Mouse (Mus musculus) gastrocnemius, postnatal 36 days (tissue): ENCODE data around the gene Rpa1. TPM values are rescaled to one million over a fixed set of nuclear protein-coding genes. Genes with fewer than 3 reads are reported as not detected.

ENCODE experiments used
- DNase-seq, 2 experiments: peaks; one replicate each; pipeline ENCODE4 v3.0.0; 2022
- intact Hi-C: fragments of 180-260 bp; cut with DNase I; formaldehyde crosslinking; loops from one replicate; pipeline ENCODE4 v1.15.1; 2025
- total RNA-seq, 2 experiments: library from RNA; stranded (reverse); gene quantifications; 2 replicates each; pipeline ENCODE4 v1.2.3; 2021

The Rpa1 gene
- total RNA-seq, 2 experiments from 2014 or later = 53.7 to 58.5 TPM

GRCm38 (mm10) chr11:75270276-75270984 is 77.7 kb downstream of the Rpa1 start:
- DNase-seq = no peak
- intact Hi-C loops = no loop called here

GRCm38 (mm10) chr11:75269213-75269612 is 78.9 kb downstream of the Rpa1 start:
- no peak for DNase-seq
- intact Hi-C loops = no loop called here

GRCm38 (mm10) chr11:75268492-75268891 is 79.6 kb downstream of the Rpa1 start:
- intact Hi-C loops = no loop called here
- DNase-seq = peak in 1 of 2 experiments; percentile 28

- intact Hi-C loops = no loop called here
- peak; percentile 55 to 57 for DNase-seq
Observed at GRCm38 (mm10) chr11:75267826-75268281, 80.3 kb downstream of the Rpa1 start.

GRCm38 (mm10) chr11:75265545-75265944 is 82.6 kb downstream of the Rpa1 start:
- DNase-seq = no peak
- intact Hi-C loops = no loop called here

- no peak for DNase-seq
- intact Hi-C loops = no loop called here
Observed at GRCm38 (mm10) chr11:75264550-75264949, 83.6 kb downstream of the Rpa1 start.

GRCm38 (mm10) chr11:75263964-75264312 is 84.2 kb downstream of the Rpa1 start:
- no peak for DNase-seq

GRCm38 (mm10) chr11:75263274-75263963 is 84.7 kb downstream of the Rpa1 start:
- intact Hi-C loops = no loop called here
- DNase-seq = no peak

More at GRCm38 (mm10) chr11:75263964-75264312, 84.2 kb downstream of the Rpa1 start:
- intact Hi-C loops = no loop called here

GRCm38 (mm10) chr11:75262791-75263190 is 85.3 kb downstream of the Rpa1 start:
- DNase-seq = no peak
- intact Hi-C loops = no loop called here

GRCm38 (mm10) chr11:75262181-75262580 is 85.9 kb downstream of the Rpa1 start:
- intact Hi-C loops = no loop called here
- no peak for DNase-seq

- no peak for DNase-seq
- intact Hi-C loops = no loop called here
Observed at GRCm38 (mm10) chr11:75261730-75262129, 86.4 kb downstream of the Rpa1 start.

- intact Hi-C loops = no loop called here
Observed at GRCm38 (mm10) chr11:75261016-75261415, 87.1 kb downstream of the Rpa1 start.

GRCm38 (mm10) chr11:75259996-75260561 is 88.0 kb downstream of the Rpa1 start:
- peak; percentile 58 to 59 for DNase-seq
- intact Hi-C loops = no loop called here

More at GRCm38 (mm10) chr11:75261016-75261415, 87.1 kb downstream of the Rpa1 start:
- DNase-seq = no peak

GRCm38 (mm10) chr11:75259416-75259815 is 88.7 kb downstream of the Rpa1 start:
- no peak for DNase-seq

GRCm38 (mm10) chr11:75257056-75257648 is 91.0 kb downstream of the Rpa1 start:
- intact Hi-C loops = no loop called here
- DNase-seq = no peak

More at GRCm38 (mm10) chr11:75259416-75259815, 88.7 kb downstream of the Rpa1 start:
- intact Hi-C loops = no loop called here

- intact Hi-C loops = no loop called here
- DNase-seq = no peak
Observed at GRCm38 (mm10) chr11:75255330-75255729, 92.8 kb downstream of the Rpa1 start.

GRCm38 (mm10) chr11:75254252-75254912 is 93.7 kb downstream of the Rpa1 start:
- peak; percentile 44 to 58 for DNase-seq
- intact Hi-C loops = no loop called here

GRCm38 (mm10) chr11:75251557-75252070 is 96.5 kb downstream of the Rpa1 start:
- intact Hi-C loops = no loop called here
- DNase-seq = no peak

- DNase-seq = no peak
- intact Hi-C loops = no loop called here
Observed at GRCm38 (mm10) chr11:75251006-75251512, 97.1 kb downstream of the Rpa1 start.

GRCm38 (mm10) chr11:75249588-75249987 is 98.5 kb downstream of the Rpa1 start:
- intact Hi-C loops = no loop called here
- no peak for DNase-seq
